15 mouse cellular contexts compared by ENCODE assay signal in the genomic region with DNA sequence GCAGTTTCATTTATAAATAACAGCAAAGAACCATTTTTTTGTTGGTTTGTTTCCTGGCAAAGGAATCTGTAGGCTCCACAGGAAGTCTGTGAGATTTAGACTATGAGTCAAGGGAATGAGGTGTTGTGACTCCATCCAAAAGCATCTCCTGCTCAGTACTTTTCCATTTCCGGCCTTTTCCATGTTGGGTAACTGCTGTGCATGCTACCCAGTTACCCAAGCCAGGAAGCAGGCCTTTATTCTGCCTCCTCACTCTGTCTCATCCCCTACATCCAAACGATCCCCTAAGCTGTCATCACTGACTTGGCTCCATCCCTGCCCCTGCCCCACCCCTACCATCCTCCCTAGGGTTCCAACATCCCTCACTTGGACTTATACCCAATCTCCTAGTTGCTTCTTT. TPM values are rescaled to one million over a fixed set of nuclear protein-coding genes. Genes with fewer than 3 reads are reported as not detected.
DNase-seq lines count a peak whose midpoint lies in the region; ATAC-seq and TF ChIP-seq lines count a peak whose summit lies in the region.
"Had no signal": no experiment of that assay in that cellular context is flagged by ENCODE, and none has a peak within 500 bp of the region (broad histone marks: within the 10 kb centered on the region; RNA-seq: fewer than 3 reads in every experiment).

No protein-coding gene starts in this region.

- no peak overlapping the region for H3K4me3 ChIP-seq in heart, postnatal 0 days (ENCODE audit: low read depth, low read length)
- H3K4me3 ChIP-seq in heart, embryonic 10.5 days = no peak overlapping the region
- no peak overlapping the region for H3K4me3 ChIP-seq in liver, postnatal 0 days (ENCODE audit: low read depth, low read length)
- no peak overlapping the region for H3K4me3 ChIP-seq in liver, embryonic 12.5 days
- no peak overlapping the region for H3K4me3 ChIP-seq in brown adipose tissue, adult 24 weeks (ENCODE audit: insufficient read depth, low read depth, low read length)
- H3K4me3 ChIP-seq: embryonic facial prominence, embryonic 13.5 days; forebrain, embryonic 12.5 days; midbrain, embryonic 12.5 days had no signal

- H3K27me3 ChIP-seq in heart, postnatal 0 days (ENCODE audit: control insufficient read depth, insufficient read depth, low read length) = no peaks in the 10 kb centered on the region
- H3K27me3 ChIP-seq in heart, embryonic 10.5 days (ENCODE audit: insufficient read depth, poor library complexity, severe bottlenecking) = no peaks in the 10 kb centered on the region
- H3K27me3 ChIP-seq in liver, postnatal 0 days (ENCODE audit: insufficient read depth, low read length) = no peaks in the 10 kb centered on the region
- no peaks in the 10 kb centered on the region for H3K27me3 ChIP-seq in liver, embryonic 12.5 days (replicated peaks)
- H3K27me3 ChIP-seq: embryonic facial prominence, embryonic 13.5 days; forebrain, embryonic 12.5 days; midbrain, embryonic 12.5 days had no signal

- no peak for ATAC-seq in heart, postnatal 0 days (ENCODE audit: insufficient read depth, low read depth)
- ATAC-seq in liver, postnatal 0 days = peak; percentile 21; the same call in 1 of the 2 replicates
- ATAC-seq in liver, embryonic 12.5 days = no peak
- ATAC-seq: intestine, postnatal 0 days had no signal

- 0 out of 2 replicates have a peak overlapping the region, but pooled peaks have one; percentile 7 for H3K27ac ChIP-seq in heart, postnatal 0 days (ENCODE audit: low read depth)
- H3K27ac ChIP-seq in heart, embryonic 10.5 days = no peak overlapping the region
- no peak overlapping the region for H3K27ac ChIP-seq in liver, postnatal 0 days (ENCODE audit: low read depth)
- H3K27ac ChIP-seq in liver, embryonic 12.5 days = no peak overlapping the region
- H3K27ac ChIP-seq in brown adipose tissue, adult 24 weeks (replicated peaks; ENCODE audit: low read depth, low read length) = peak overlapping the region; percentile 4; the same call in 1 of the 2 replicates
- H3K27ac ChIP-seq: embryonic facial prominence, embryonic 13.5 days; forebrain, embryonic 12.5 days; hindbrain, embryonic 14.5 days; midbrain, embryonic 12.5 days had no signal

- H3K4me1 ChIP-seq in heart, postnatal 0 days (ENCODE audit: control insufficient read depth, insufficient read depth) = peaks cover 35% of the 10 kb centered on the region
- H3K4me1 ChIP-seq in heart, embryonic 10.5 days = peaks cover 15% of the 10 kb centered on the region; the same call in 1 of the 2 replicates
- no peaks in the 10 kb centered on the region for H3K4me1 ChIP-seq in liver, postnatal 0 days (ENCODE audit: insufficient read depth)
- peaks cover 18% of the 10 kb centered on the region for H3K4me1 ChIP-seq in liver, embryonic 12.5 days
- H3K4me1 ChIP-seq in brown adipose tissue, adult 24 weeks (ENCODE audit: control insufficient read depth, insufficient read depth, insufficient read length, low read length) = 0 out of 2 replicates have a peak, but pooled peaks cover 4% of the 10 kb centered on the region

- H3K9me3 ChIP-seq in heart, postnatal 0 days (replicated peaks; ENCODE audit: control insufficient read depth, low read length) = no peaks in the 10 kb centered on the region
- no peaks in the 10 kb centered on the region for H3K9me3 ChIP-seq in heart, embryonic 10.5 days
- H3K9me3 ChIP-seq in liver, postnatal 0 days (ENCODE audit: low read length) = no peaks in the 10 kb centered on the region
- H3K9me3 ChIP-seq in liver, embryonic 12.5 days (replicated peaks) = no peaks in the 10 kb centered on the region
- H3K9me3 ChIP-seq: embryonic facial prominence, embryonic 13.5 days; forebrain, embryonic 12.5 days; midbrain, embryonic 12.5 days had no signal

- no peak overlapping the region for H3K4me2 ChIP-seq in heart, postnatal 0 days (ENCODE audit: low read depth, low read length)
- no peak overlapping the region for H3K4me2 ChIP-seq in liver, postnatal 0 days (ENCODE audit: low read depth, low read length)
- no peak overlapping the region for H3K4me2 ChIP-seq in liver, embryonic 12.5 days
- H3K4me2 ChIP-seq: embryonic facial prominence, embryonic 13.5 days; forebrain, embryonic 12.5 days; hindbrain, embryonic 14.5 days; midbrain, embryonic 12.5 days had no signal

- no peak for TF ChIP-seq EP300 in heart, postnatal 0 days (IDR thresholded peaks at IDR 0.05; ENCODE audit: low read depth)
- 0 out of 2 replicates have a peak, but pooled peaks have one; percentile 15 for TF ChIP-seq EP300 in liver, postnatal 0 days (IDR thresholded peaks at IDR 0.05; ENCODE audit: low read depth)

- DNase-seq in heart, postnatal 0 days (ENCODE audit: low spot score) = peak; percentile 56
- DNase-seq in heart, embryonic 10.5 days (ENCODE audit: low spot score) = no peak
- no peak for DNase-seq in liver, postnatal 0 days
- DNase-seq in NIH3T3 (ENCODE audit: low read depth) = peak; percentile 92
- DNase-seq in right cerebral cortex, postnatal 36 days (ENCODE audit: low spot score in 2 of 2) = no peak
- DNase-seq: cerebellum, adult 11-12 months; lung, adult 2 months; thymus, postnatal 25 days had no signal

- H3K36me3 ChIP-seq in heart, postnatal 0 days (replicated peaks; ENCODE audit: control insufficient read depth, insufficient read depth, low read length) = no peaks in the 10 kb centered on the region
- no peaks in the 10 kb centered on the region for H3K36me3 ChIP-seq in heart, embryonic 10.5 days
- no peaks in the 10 kb centered on the region for H3K36me3 ChIP-seq in liver, postnatal 0 days (replicated peaks; ENCODE audit: insufficient read depth, low read length)
- H3K36me3 ChIP-seq in liver, embryonic 12.5 days = no peaks in the 10 kb centered on the region
- H3K36me3 ChIP-seq: embryonic facial prominence, embryonic 13.5 days; forebrain, embryonic 12.5 days; midbrain, embryonic 12.5 days had no signal

- no peak overlapping the region for H3K9ac ChIP-seq in heart, postnatal 0 days (replicated peaks; ENCODE audit: low read depth, low read length)
- no peak overlapping the region for H3K9ac ChIP-seq in liver, postnatal 0 days (replicated peaks)
- H3K9ac ChIP-seq in liver, embryonic 12.5 days = no peak overlapping the region
- H3K9ac ChIP-seq: embryonic facial prominence, embryonic 13.5 days; forebrain, embryonic 12.5 days; hindbrain, embryonic 14.5 days; midbrain, embryonic 12.5 days had no signal

- 51% methylated on average over 2 of the region's 2 CpGs for WGBS in heart, postnatal 0 days
- 72% methylated on average over 2 of the region's 2 CpGs for WGBS in heart, embryonic 10.5 days
- 73% methylated on average over 2 of the region's 2 CpGs for WGBS in liver, postnatal 0 days (ENCODE audit: insufficient replicate concordance)
- WGBS in liver, embryonic 12.5 days (ENCODE audit: insufficient replicate concordance) = 61% methylated on average over 2 of the region's 2 CpGs

- no peak for TF ChIP-seq CTCF in heart, postnatal 0 days (IDR thresholded peaks at IDR 0.05; ENCODE audit: low read depth)
- TF ChIP-seq CTCF in liver, postnatal 0 days (IDR thresholded peaks at IDR 0.05; ENCODE audit: low read depth) = no peak

RNA-seq across cellular contexts. Expression of gene Snx9, which starts 18.6 kb away (rescaled TPM):
- 21.0 and 25.7 TPM in 2 replicates for total RNA-seq in heart, postnatal 0 days (2014; rRNA removed; ENCODE audit: low replicate concordance)
- polyA plus RNA-seq in heart, postnatal 0 days (2015; fragmentation: Nextera tagmentation; extraction: Ambion mirVana) = 16.0 and 16.6 TPM in 2 replicates
- polyA plus RNA-seq in heart, embryonic 10.5 days (2016; fragmentation: Nextera tagmentation; extraction: Ambion mirVana) = 22.6 and 26.5 TPM in 2 replicates
- polyA plus RNA-seq in liver, postnatal 0 days (2015; fragmentation: Nextera tagmentation; extraction: Ambion mirVana) = 13.1 and 13.5 TPM in 2 replicates
- polyA plus RNA-seq in liver, embryonic 12.5 days (2016; fragmentation: Nextera tagmentation; extraction: Ambion mirVana) = 22.7 and 23.5 TPM in 2 replicates
- 45.2 and 49.4 TPM in 2 replicates for polyA plus RNA-seq in brown adipose tissue, adult 24 weeks (2012; ENCODE audit: insufficient read depth, insufficient read length, missing spikeins)

Comparison
In these comparisons a context has a peak if more than half of its experiments do, and no peak if none do; other contexts are left out.
1. DNase-seq: peak in heart, postnatal 0 days (single experiment) and NIH3T3 (single experiment); none in heart, embryonic 10.5 days (single experiment), liver, postnatal 0 days (single experiment) and right cerebral cortex, postnatal 36 days (0 of 2).
2. H3K27ac ChIP-seq: peak in heart, postnatal 0 days (single experiment) and brown adipose tissue, adult 24 weeks (single experiment); none in heart, embryonic 10.5 days (single experiment), liver, postnatal 0 days (single experiment) and liver, embryonic 12.5 days (single experiment).